Mouse (Mus musculus) forebrain, postnatal 0 days (tissue): ENCODE data around the gene Oxld1. TPM values are rescaled to one million over a fixed set of nuclear protein-coding genes. Genes with fewer than 3 reads are reported as not detected.
A peak's percentile ranks its signal among the peaks of the same experiment; 100 is the strongest.

Experiments used
- ATAC-seq: fragments of 200-750 bp; cut with Nextera tagmentation; 2 replicates; pipeline ENCODE4 v1.8.0; 2017; ENCODE audit warnings: mild to moderate bottlenecking, moderate library complexity
- DNase-seq: peaks from one replicate; pipeline ENCODE4 v3.0.0-alpha.2; 2015
- H3K27ac ChIP-seq: fragments of 300-500 bp; sonication (generic); 2 replicates; pipeline ENCODE4 v1.5.1; 2014; ENCODE audit warnings: low read depth, mild to moderate bottlenecking, antibody characterized with exemption, low read length, moderate library complexity, mixed read lengths
- H3K27me3 ChIP-seq: fragments of 300-500 bp; sonication (generic); 2 replicates; pipeline ENCODE4 v1.6.1; 2014; ENCODE audit warnings: mild to moderate bottlenecking, low read length, mixed read lengths; ENCODE audit not compliant: insufficient read depth
- H3K36me3 ChIP-seq: fragments of 300-500 bp; sonication (generic); 2 replicates; pipeline ENCODE4 v1.6.1; 2014; ENCODE audit warnings: mild to moderate bottlenecking, moderate library complexity; ENCODE audit not compliant: insufficient read depth
- H3K4me1 ChIP-seq: fragments of 300-500 bp; sonication (generic); 2 replicates; pipeline ENCODE4 v1.6.1; 2014; ENCODE audit warnings: antibody characterized with exemption; ENCODE audit not compliant: insufficient read depth
- H3K4me2 ChIP-seq: fragments of 300-500 bp; sonication (generic); 2 replicates; pipeline ENCODE4 v1.6.1; 2014; ENCODE audit warnings: low read depth, mild to moderate bottlenecking, moderate library complexity
- H3K4me3 ChIP-seq: fragments of 300-500 bp; sonication (generic); 2 replicates; pipeline ENCODE4 v1.5.1; 2014; ENCODE audit warnings: low read depth, low read length, mixed read lengths
- H3K9ac ChIP-seq: fragments of 300-500 bp; sonication (generic); 2 replicates; pipeline ENCODE4 v1.6.1; 2014; ENCODE audit warnings: mild to moderate bottlenecking
- H3K9me3 ChIP-seq: fragments of 300-500 bp; sonication (generic); 2 replicates; pipeline ENCODE4 v1.6.1; 2016; ENCODE audit warnings: low read length
- CTCF ChIP-seq: sonication (generic); IDR thresholded peaks from 2 replicates; pipeline ENCODE4 v1.5.1; 2016; ENCODE audit warnings: antibody characterized with exemption, control low read depth, low read depth
- WGBS: fragments of 180-500 bp; shearing (Covaris S2); extraction: QIAGEN DNeasy Blood & Tissue Kit; methylation state at CpG from one replicate; pipeline ENCODE4 v1.1.7; 2014; 5-methylcytosine and 5-hydroxymethylcytosine counted together
- polyA plus RNA-seq: library from polyadenylated mRNA; unstranded; fragments of >200 nt; fragmentation: Nextera tagmentation; extraction: Ambion mirVana; gene quantifications from 2 replicates; pipeline ENCODE4 v1.2.1, GENCODE M21; 2015
- total RNA-seq: library from RNA; depleted of rRNA; stranded (reverse); fragments of >200 nt; gene quantifications from 2 replicates; pipeline ENCODE4 v1.2.3, GENCODE M21; 2014

The Oxld1 gene
- total and polyA plus RNA-seq, 2 experiments from 2014 or later, result 9.9 to 13.8 TPM

- no peak for ATAC-seq
- no peaks in the 10 kb centered on the region for H3K4me1 ChIP-seq
- no peaks in the 10 kb centered on the region for H3K27me3 ChIP-seq
- H3K27ac ChIP-seq, result no peak overlapping the region
- no peak for TF ChIP-seq CTCF
- no peak overlapping the region for H3K4me3 ChIP-seq
- 91% methylated on average over 5 of the region's 5 CpGs for WGBS
- H3K36me3 ChIP-seq, result peaks cover 44% of the 10 kb centered on the region
- no peak overlapping the region for H3K9ac ChIP-seq
- H3K4me2 ChIP-seq, result no peak overlapping the region
- DNase-seq, result no peak
- H3K9me3 ChIP-seq, result no peaks in the 10 kb centered on the region
Observed at GRCm38 (mm10) chr11:120498891-120499290, 41.0 kb upstream of the Oxld1 start.

GRCm38 (mm10) chr11:120498226-120498625 lies 40.4 kb upstream of the Oxld1 start:
- Histone ChIP-seq H3K9me3 (no peaks in the 10 kb centered on the region), H3K4me3 (no peak overlapping the region), H3K27me3 (no peaks in the 10 kb centered on the region), H3K4me1 (0 out of 2 replicates have a peak, but pooled peaks cover 2% of the 10 kb centered on the region), H3K36me3 (peaks cover 44% of the 10 kb centered on the region), H3K9ac (no peak overlapping the region), H3K27ac (no peak overlapping the region), H3K4me2 (no peak overlapping the region)
- ATAC-seq (no peak), DNase-seq (no peak)
- TF ChIP-seq CTCF, result no peak
- WGBS, result 95% methylated on average over 12 of the region's 12 CpGs

- TF ChIP-seq CTCF, result no peak
Observed at GRCm38 (mm10) chr11:120497436-120497835, 39.6 kb upstream of the Oxld1 start.

GRCm38 (mm10) chr11:120493911-120494310 lies 36.0 kb upstream of the Oxld1 start:
- TF ChIP-seq CTCF, result no peak
- Histone ChIP-seq H3K4me2 (no peak overlapping the region), H3K9ac (no peak overlapping the region)

More at GRCm38 (mm10) chr11:120497436-120497835, 39.6 kb upstream of the Oxld1 start:
- peaks cover 44% of the 10 kb centered on the region for H3K36me3 ChIP-seq
- H3K4me2 ChIP-seq, result no peak overlapping the region
- H3K27me3 ChIP-seq, result no peaks in the 10 kb centered on the region
- no peaks in the 10 kb centered on the region for H3K9me3 ChIP-seq
- DNase-seq, result no peak
- WGBS, result 91% methylated on average over 3 of the region's 3 CpGs
- no peak overlapping the region for H3K4me3 ChIP-seq
- no peak for ATAC-seq
- H3K9ac ChIP-seq, result no peak overlapping the region
- H3K27ac ChIP-seq, result no peak overlapping the region
- 0 out of 2 replicates have a peak, but pooled peaks cover 7% of the 10 kb centered on the region for H3K4me1 ChIP-seq

GRCm38 (mm10) chr11:120493351-120493750 lies 35.5 kb upstream of the Oxld1 start:
- Histone ChIP-seq H3K27ac (peak overlapping the region; percentile 48; the same call in 1 of the 2 replicates), H3K9me3 (no peaks in the 10 kb centered on the region), H3K9ac (peak overlapping the region; percentile 68), H3K4me2 (peak overlapping the region; percentile 96), H3K4me3 (peak overlapping the region; percentile 62), H3K36me3 (peaks cover 54% of the 10 kb centered on the region), H3K4me1 (peaks cover 17% of the 10 kb centered on the region), H3K27me3 (no peaks in the 10 kb centered on the region)
- no peak for TF ChIP-seq CTCF
- 42% methylated on average over 3 of the region's 3 CpGs for WGBS
- ATAC-seq (no peak), DNase-seq (no peak)

More at GRCm38 (mm10) chr11:120493911-120494310, 36.0 kb upstream of the Oxld1 start:
- ATAC-seq (no peak), DNase-seq (no peak)
- Histone ChIP-seq H3K4me1 (peaks cover 17% of the 10 kb centered on the region), H3K27ac (no peak overlapping the region), H3K9me3 (no peaks in the 10 kb centered on the region), H3K36me3 (peaks cover 52% of the 10 kb centered on the region), H3K27me3 (no peaks in the 10 kb centered on the region), H3K4me3 (no peak overlapping the region)
- 85% methylated on average over 3 of the region's 3 CpGs for WGBS

GRCm38 (mm10) chr11:120492878-120493203 lies 35.0 kb upstream of the Oxld1 start:
- Histone ChIP-seq H3K4me1 (peaks cover 17% of the 10 kb centered on the region), H3K4me2 (peak overlapping the region; percentile 96), H3K27ac (peak overlapping the region; percentile 48; the same call in 1 of the 2 replicates), H3K9ac (peak overlapping the region; percentile 68), H3K27me3 (no peaks in the 10 kb centered on the region), H3K9me3 (no peaks in the 10 kb centered on the region), H3K36me3 (peaks cover 54% of the 10 kb centered on the region), H3K4me3 (peak overlapping the region; percentile 62)
- no peak for TF ChIP-seq CTCF
- DNase-seq (no peak), ATAC-seq (no peak)
- WGBS, result 12% methylated on average over 3 of the region's 3 CpGs

GRCm38 (mm10) chr11:120492024-120492877 lies 34.4 kb upstream of the Oxld1 start:
- Histone ChIP-seq H3K4me1 (peaks cover 17% of the 10 kb centered on the region), H3K4me2 (peak overlapping the region; percentile 96), H3K9ac (peak overlapping the region; percentile 68), H3K9me3 (no peaks in the 10 kb centered on the region), H3K36me3 (peaks cover 55% of the 10 kb centered on the region), H3K27ac (peak overlapping the region; percentile 48), H3K4me3 (peak overlapping the region; percentile 62), H3K27me3 (no peaks in the 10 kb centered on the region)
- DNase-seq (peak; percentile 65), ATAC-seq (peak; percentile 36)
- WGBS, result 2% methylated on average over 48 of the region's 48 CpGs
- peak; percentile 49 for TF ChIP-seq CTCF
